Mouse (Mus musculus) intestine, embryonic 14.5 days (tissue): Measurements from ENCODE around the gene Lars2. TPM values are rescaled to one million over a fixed set of nuclear protein-coding genes. Genes with fewer than 3 reads are reported as not detected.
"Not testable (repeated sequence)": the region's sequence is repeated elsewhere in the genome, so short reads cannot be mapped to it uniquely, and the experiment has no call there.

Source experiments
- ATAC-seq: fragments of 200-750 bp; cut with Nextera tagmentation; replicated peaks from 2 replicates; pipeline ENCODE4 v1.8.0; 2017; ENCODE audit warnings: low read depth, moderate number of reproducible peaks, moderate TSS enrichment, moderate library complexity; ENCODE audit not compliant: low FRiP score, low TSS enrichment
- DNase-seq: peaks from one replicate; pipeline ENCODE4 v3.0.0-alpha.2; 2018; ENCODE audit warnings: low spot score
- H3K27ac ChIP-seq: fragments of 300-500 bp; sonication (generic); 2 replicates; pipeline ENCODE4 v1.5.1; 2014; ENCODE audit warnings: low read depth, mild to moderate bottlenecking, control low read depth
- H3K27me3 ChIP-seq: fragments of 300-500 bp; sonication (generic); replicated peaks from 2 replicates; pipeline ENCODE4 v1.6.1; 2014; ENCODE audit warnings: low read length, control low read depth; ENCODE audit not compliant: control insufficient read depth, insufficient read depth
- H3K36me3 ChIP-seq: fragments of 300-500 bp; sonication (generic); 2 replicates; pipeline ENCODE4 v1.6.1; 2014; ENCODE audit warnings: low read length, control low read depth; ENCODE audit not compliant: control insufficient read depth, insufficient read depth
- H3K4me1 ChIP-seq: fragments of 300-500 bp; sonication (generic); replicated peaks from 2 replicates; pipeline ENCODE4 v1.6.1; 2014; ENCODE audit warnings: low read length, control low read depth, mixed read lengths; ENCODE audit not compliant: control insufficient read depth, insufficient read depth
- H3K4me2 ChIP-seq: fragments of 300-500 bp; sonication (generic); 2 replicates; pipeline ENCODE4 v1.6.1; 2014; ENCODE audit warnings: low read length
- H3K4me3 ChIP-seq: fragments of 300-500 bp; sonication (generic); 2 replicates; pipeline ENCODE4 v1.5.1; 2014; ENCODE audit warnings: low read depth, low read length, control low read depth, mixed read lengths
- H3K9ac ChIP-seq: fragments of 300-500 bp; sonication (generic); 2 replicates; pipeline ENCODE4 v1.6.1; 2014; ENCODE audit warnings: mild to moderate bottlenecking, low read length
- H3K9me3 ChIP-seq: fragments of 300-500 bp; sonication (generic); 2 replicates; pipeline ENCODE4 v1.6.1; 2016; ENCODE audit warnings: low read length, control low read depth; ENCODE audit not compliant: control insufficient read depth
- WGBS: fragments of 180-500 bp; shearing (Covaris S2); extraction: QIAGEN DNeasy Blood & Tissue Kit; methylation state at CpG from one replicate; pipeline ENCODE4 v1.1.7; 2014; 5-methylcytosine and 5-hydroxymethylcytosine counted together
- polyA plus RNA-seq: library from polyadenylated mRNA; unstranded; fragments of >200 nt; fragmentation: Nextera tagmentation; extraction: Ambion mirVana; gene quantifications from 2 replicates; pipeline ENCODE4 v1.2.1, GENCODE M21; 2014

Lars2 gene
- polyA plus RNA-seq, 1 experiment from 2014 or later, result 1,414 TPM

- ATAC-seq (no peak), DNase-seq (no peak)
- H3K4me1 ChIP-seq, result no peaks in the 10 kb centered on the region
- no peak overlapping the region for H3K27ac ChIP-seq
- WGBS, result 72% methylated on average over 1 of the region's 1 CpGs
- H3K4me2 ChIP-seq, result no peak overlapping the region
- H3K9ac ChIP-seq, result no peak overlapping the region
- no peaks in the 10 kb centered on the region for H3K36me3 ChIP-seq
- no peak overlapping the region for H3K4me3 ChIP-seq
- H3K27me3 ChIP-seq, result no peaks in the 10 kb centered on the region
- no peaks in the 10 kb centered on the region for H3K9me3 ChIP-seq
These were observed 38.5 kb downstream of the Lars2 start for GRCm38 (mm10) chr9:123405231-123405630.

- WGBS, result 87% methylated on average over 2 of the region's 2 CpGs
- no peak overlapping the region for H3K4me3 ChIP-seq
- no peak for DNase-seq
These were observed 42.0 kb downstream of the Lars2 start for GRCm38 (mm10) chr9:123408771-123409170.

GRCm38 (mm10) chr9:123429863-123430262 is 63.1 kb downstream of the Lars2 start:
- Histone ChIP-seq H3K4me2 (no peak overlapping the region), H3K36me3 (peaks cover 16% of the 10 kb centered on the region), H3K4me3 (no peak overlapping the region), H3K9me3 (no peaks in the 10 kb centered on the region), H3K27me3 (no peaks in the 10 kb centered on the region), H3K9ac (no peak overlapping the region), H3K4me1 (peaks cover 18% of the 10 kb centered on the region), H3K27ac (no peak overlapping the region)
- 95% methylated on average over 4 of the region's 4 CpGs for WGBS
- DNase-seq (no peak), ATAC-seq (no peak)

More at GRCm38 (mm10) chr9:123408771-123409170, 42.0 kb downstream of the Lars2 start:
- no peaks in the 10 kb centered on the region for H3K9me3 ChIP-seq
- 0 out of 2 replicates have a peak, but pooled peaks cover 10% of the 10 kb centered on the region for H3K36me3 ChIP-seq
- H3K4me2 ChIP-seq, result no peak overlapping the region
- ATAC-seq, result no peak
- H3K9ac ChIP-seq, result no peak overlapping the region
- no peak overlapping the region for H3K27ac ChIP-seq
- H3K4me1 ChIP-seq, result no peaks in the 10 kb centered on the region
- no peaks in the 10 kb centered on the region for H3K27me3 ChIP-seq

DNA sequence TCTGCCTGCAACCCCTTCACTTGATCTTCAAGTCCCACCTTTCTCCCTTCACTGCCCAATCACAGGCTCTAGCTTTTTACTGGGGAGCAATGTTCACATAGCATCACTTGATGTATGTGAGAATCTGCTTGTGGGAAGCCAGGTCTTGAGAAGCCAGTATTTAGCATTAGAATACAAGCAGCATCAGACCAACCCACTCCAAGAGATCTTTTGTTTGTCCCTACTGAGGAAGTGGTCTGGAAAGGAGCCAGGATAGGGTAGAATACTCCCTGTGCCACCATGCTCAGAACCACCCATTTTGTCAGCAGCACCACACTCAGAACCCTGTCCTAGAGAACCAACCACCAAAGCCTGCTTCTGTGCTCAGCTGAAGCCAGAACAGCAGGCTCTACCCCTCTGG is 64.2 kb downstream of the Lars2 start:
- ATAC-seq, result no peak

DNA sequence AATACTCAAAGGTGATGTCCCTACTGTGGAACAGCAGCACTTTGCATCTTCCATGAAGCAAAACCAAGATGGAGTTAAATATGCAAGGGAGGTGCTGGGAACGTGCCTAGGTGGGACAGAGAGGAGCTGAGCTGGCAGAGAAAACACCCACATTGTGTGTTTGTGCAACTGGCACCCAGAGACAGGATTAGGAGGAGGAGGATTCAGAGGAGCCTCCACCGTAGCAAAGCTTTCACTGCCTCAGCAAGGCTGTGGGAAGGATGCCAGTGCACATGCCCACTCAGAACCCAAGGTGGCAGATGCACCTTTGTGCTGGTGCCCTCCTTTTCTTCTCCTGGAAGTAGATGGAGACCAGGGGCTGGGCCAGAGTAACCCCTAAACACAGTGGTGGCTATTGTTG is 71.5 kb downstream of the Lars2 start:
- H3K9ac ChIP-seq, result no peak overlapping the region
- ATAC-seq, result no peak
- no peaks in the 10 kb centered on the region for H3K27me3 ChIP-seq
- peaks cover 29% of the 10 kb centered on the region; the same call in 1 of the 2 replicates for H3K36me3 ChIP-seq
- no peak overlapping the region for H3K27ac ChIP-seq
- 0 out of 2 replicates have a peak, but pooled peaks cover 3% of the 10 kb centered on the region for H3K4me1 ChIP-seq
- no peak overlapping the region for H3K4me2 ChIP-seq
- 80% methylated on average over 2 of the region's 2 CpGs for WGBS
- no peaks in the 10 kb centered on the region for H3K9me3 ChIP-seq
- no peak for DNase-seq
- H3K4me3 ChIP-seq, result no peak overlapping the region

More for the DNA sequence above, 64.2 kb downstream of the Lars2 start:
- Histone ChIP-seq H3K4me1 (peaks cover 18% of the 10 kb centered on the region), H3K9me3 (no peaks in the 10 kb centered on the region), H3K4me3 (no peak overlapping the region), H3K9ac (no peak overlapping the region), H3K36me3 (peaks cover 12% of the 10 kb centered on the region), H3K4me2 (no peak overlapping the region), H3K27ac (peak overlapping the region; percentile 67; the same call in 1 of the 2 replicates), H3K27me3 (no peaks in the 10 kb centered on the region)
- DNase-seq, result no peak

- Histone ChIP-seq H3K27ac (0 out of 2 replicates have a peak overlapping the region, but pooled peaks have one; percentile 18), H3K4me1 (0 out of 2 replicates have a peak, but pooled peaks cover 3% of the 10 kb centered on the region)
- WGBS, result 52% methylated on average over 5 of the region's 5 CpGs
These were observed 73.7 kb downstream of the Lars2 start for GRCm38 (mm10) chr9:123440230-123441058.

DNA sequence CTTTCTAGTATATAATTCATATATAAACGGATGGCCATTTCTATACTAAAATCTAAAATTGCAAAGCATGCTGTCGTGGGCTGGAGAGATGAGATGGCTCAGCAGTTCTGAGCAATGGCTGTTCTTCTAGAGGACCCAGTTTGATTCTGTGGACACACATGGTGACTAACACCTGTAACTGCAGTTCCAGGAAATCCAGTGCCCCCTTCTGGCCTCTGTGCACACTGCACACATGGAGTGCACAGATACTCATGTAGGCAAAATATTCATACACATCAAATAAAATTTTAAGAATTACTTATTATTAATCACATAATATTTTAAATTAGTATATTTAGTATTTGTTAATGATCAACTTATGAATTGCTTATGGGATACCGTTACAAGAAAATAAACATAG is 80.4 kb downstream of the Lars2 start:
- ATAC-seq, DNase-seq, H3K27ac ChIP-seq, H3K27me3 ChIP-seq, H3K36me3 ChIP-seq, H3K4me3 ChIP-seq, H3K9me3 ChIP-seq, H3K9ac ChIP-seq, H3K4me2 ChIP-seq, H3K4me1 ChIP-seq: not testable (repeated sequence)
- 96% methylated on average over 2 of the region's 3 CpGs for WGBS

More at GRCm38 (mm10) chr9:123440230-123441058, 73.7 kb downstream of the Lars2 start:
- Histone ChIP-seq H3K4me2 (no peak overlapping the region), H3K36me3 (peaks cover 29% of the 10 kb centered on the region), H3K9me3 (no peaks in the 10 kb centered on the region), H3K27me3 (no peaks in the 10 kb centered on the region), H3K4me3 (no peak overlapping the region), H3K9ac (no peak overlapping the region)
- ATAC-seq (no peak), DNase-seq (no peak)

- H3K9me3 ChIP-seq, result no peaks in the 10 kb centered on the region
- ATAC-seq, result no peak
- no peaks in the 10 kb centered on the region; the same call in 1 of the 2 replicates for H3K4me1 ChIP-seq
These were observed 81.9 kb downstream of the Lars2 start for GRCm38 (mm10) chr9:123448594-123448993.

More at GRCm38 (mm10) chr9:123448594-123448993, 81.9 kb downstream of the Lars2 start:
- Histone ChIP-seq H3K27ac (no peak overlapping the region), H3K4me2 (no peak overlapping the region), H3K4me3 (no peak overlapping the region), H3K36me3 (0 out of 2 replicates have a peak, but pooled peaks cover 7% of the 10 kb centered on the region), H3K9ac (no peak overlapping the region), H3K27me3 (no peaks in the 10 kb centered on the region)
- DNase-seq, result no peak
